Mouse (Mus musculus) liver, postnatal 0 days (tissue): Measurements from ENCODE around the gene Gpr35.

ENCODE experiments used
- CTCF ChIP-seq: sonication (generic); IDR thresholded peaks from 2 replicates; pipeline ENCODE4 v1.5.1; 2016; ENCODE audit warnings: antibody characterized with exemption, low read depth
- EP300 ChIP-seq: IDR thresholded peaks from 2 replicates; pipeline ENCODE4 v1.6.1; 2016; ENCODE audit warnings: antibody characterized with exemption, low read depth, mild to moderate bottlenecking

DNA sequence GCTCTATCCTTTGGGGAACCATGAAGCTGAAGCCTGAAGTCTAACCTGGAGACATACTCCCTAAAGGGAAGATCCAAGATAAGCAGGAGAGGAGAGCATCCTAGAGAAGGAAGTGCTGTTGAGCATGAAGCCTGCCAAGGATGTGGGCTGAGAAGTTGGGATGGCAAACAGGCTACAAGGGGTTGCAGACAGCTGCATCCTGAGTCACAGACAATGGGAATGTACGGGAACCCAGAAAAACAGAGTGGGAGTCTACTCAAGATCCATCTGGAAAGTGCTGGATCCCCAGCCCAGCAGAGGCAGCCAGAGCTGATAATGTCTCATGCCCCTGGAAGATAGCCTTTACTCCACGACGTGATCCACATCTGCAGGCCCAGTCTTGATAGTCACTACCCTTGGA lies 80.5 kb downstream of the Gpr35 start:
- TF ChIP-seq EP300 (no peak), CTCF (no peak)
